Mouse (Mus musculus) heart, embryonic 10.5 days (tissue): ENCODE measurements at regions not wholly inside any gene's neighbourhood (a gene's known extent, or its start where the extent isn't known, plus 50 kb on each side); places are given as distances from the start of the nearest gene placed in this dataset.

Experiments used
- DNase-seq: peaks from one replicate; pipeline ENCODE4 v3.0.0-alpha.2; 2017; ENCODE audit warnings: low spot score
- H3K27ac ChIP-seq: fragments of 300-500 bp; sonication (generic); 2 replicates; pipeline ENCODE4 v1.5.1; 2016; ENCODE audit warnings: mild to moderate bottlenecking
- H3K27me3 ChIP-seq: fragments of 300-500 bp; sonication (generic); 2 replicates; pipeline ENCODE4 v1.6.1; 2016; ENCODE audit warnings: mild to moderate bottlenecking; ENCODE audit not compliant: poor library complexity, insufficient read depth, severe bottlenecking
- H3K36me3 ChIP-seq: fragments of 300-500 bp; sonication (generic); 2 replicates; pipeline ENCODE4 v1.6.1; 2016; ENCODE audit warnings: mild to moderate bottlenecking, moderate library complexity
- H3K4me1 ChIP-seq: fragments of 300-500 bp; sonication (generic); 2 replicates; pipeline ENCODE4 v1.6.1; 2016; ENCODE audit warnings: mild to moderate bottlenecking
- H3K4me3 ChIP-seq: fragments of 300-500 bp; sonication (generic); 2 replicates; pipeline ENCODE4 v1.5.1; 2016; ENCODE audit warnings: mild to moderate bottlenecking, moderate library complexity
- H3K9me3 ChIP-seq: fragments of 300-500 bp; sonication (generic); 2 replicates; pipeline ENCODE4 v1.6.1; 2016; ENCODE audit warnings: mild to moderate bottlenecking, moderate library complexity
- WGBS: fragments of 180-500 bp; shearing (Covaris S2); methylation state at CpG from one replicate; pipeline ENCODE4 v1.1.7; 2016; 5-methylcytosine and 5-hydroxymethylcytosine counted together

DNA sequence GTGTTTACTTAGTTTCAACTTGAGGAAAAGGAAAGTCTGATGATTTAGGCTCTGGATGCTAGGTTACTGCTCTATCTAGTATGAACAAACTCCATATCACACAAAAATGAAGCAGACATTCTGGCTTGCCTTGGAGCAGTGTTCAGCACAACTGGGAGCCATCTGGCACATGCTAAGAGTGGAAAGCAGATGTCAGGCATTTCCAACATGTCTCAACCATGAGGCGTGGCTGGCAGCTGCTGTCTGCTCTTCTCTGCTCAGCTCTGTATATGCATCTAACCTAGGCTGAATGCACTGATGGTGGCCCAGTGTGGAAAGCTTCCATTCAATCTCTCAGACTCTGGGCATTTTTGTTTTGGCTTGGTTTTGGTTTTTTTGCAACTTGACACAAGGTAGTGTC is 493.0 kb upstream of the Hs6st1 start:
- Histone ChIP-seq H3K27ac (no peak overlapping the region), H3K9me3 (no peaks in the 10 kb centered on the region), H3K36me3 (no peaks in the 10 kb centered on the region), H3K27me3 (no peaks in the 10 kb centered on the region), H3K4me1 (no peaks in the 10 kb centered on the region), H3K4me3 (no peak overlapping the region)
- no peak for DNase-seq
- WGBS: 72% methylated on average over 1 of the region's 1 CpGs

- H3K27ac ChIP-seq: no peak overlapping the region
- no peak overlapping the region for H3K4me3 ChIP-seq
- no peaks in the 10 kb centered on the region for H3K9me3 ChIP-seq
- WGBS: 70% methylated on average over 3 of the region's 3 CpGs
- DNase-seq: no peak
- H3K27me3 ChIP-seq: no peaks in the 10 kb centered on the region
- H3K36me3 ChIP-seq: no peaks in the 10 kb centered on the region
- no peaks in the 10 kb centered on the region for H3K4me1 ChIP-seq
These were observed 488.8 kb upstream of the Hs6st1 start for GRCm38 (mm10) chr1:35579392-35579791.

- H3K27me3 ChIP-seq: no peaks in the 10 kb centered on the region
- no peak overlapping the region for H3K4me3 ChIP-seq
- no peak overlapping the region for H3K27ac ChIP-seq
- no peaks in the 10 kb centered on the region for H3K9me3 ChIP-seq
- H3K36me3 ChIP-seq: no peaks in the 10 kb centered on the region
- H3K4me1 ChIP-seq: no peaks in the 10 kb centered on the region
- 63% methylated on average over 4 of the region's 4 CpGs for WGBS
- no peak for DNase-seq
These were observed 488.2 kb upstream of the Hs6st1 start for GRCm38 (mm10) chr1:35579992-35580391.

- H3K27ac ChIP-seq: no peak overlapping the region
- H3K4me1 ChIP-seq: no peaks in the 10 kb centered on the region
- no peaks in the 10 kb centered on the region for H3K36me3 ChIP-seq
- no peaks in the 10 kb centered on the region for H3K9me3 ChIP-seq
- DNase-seq: no peak
- no peaks in the 10 kb centered on the region for H3K27me3 ChIP-seq
- 72% methylated on average over 3 of the region's 3 CpGs for WGBS
- no peak overlapping the region for H3K4me3 ChIP-seq
These were observed 487.7 kb upstream of the Hs6st1 start for GRCm38 (mm10) chr1:35580474-35580873.

- WGBS: 73% methylated on average over 2 of the region's 2 CpGs
- no peak for DNase-seq
These were observed 480.3 kb upstream of the Hs6st1 start for GRCm38 (mm10) chr1:35587900-35588299.

GRCm38 (mm10) chr1:35588939-35589338 is 479.3 kb upstream of the Hs6st1 start:
- H3K4me1 ChIP-seq: no peaks in the 10 kb centered on the region
- no peaks in the 10 kb centered on the region for H3K9me3 ChIP-seq
- H3K27me3 ChIP-seq: no peaks in the 10 kb centered on the region
- no peak for DNase-seq
- H3K4me3 ChIP-seq: no peak overlapping the region
- H3K36me3 ChIP-seq: no peaks in the 10 kb centered on the region
- no peak overlapping the region for H3K27ac ChIP-seq
- WGBS: 61% methylated on average over 3 of the region's 3 CpGs

More at GRCm38 (mm10) chr1:35587900-35588299, 480.3 kb upstream of the Hs6st1 start:
- Histone ChIP-seq H3K27ac (no peak overlapping the region), H3K36me3 (no peaks in the 10 kb centered on the region), H3K9me3 (no peaks in the 10 kb centered on the region), H3K27me3 (no peaks in the 10 kb centered on the region), H3K4me3 (no peak overlapping the region), H3K4me1 (no peaks in the 10 kb centered on the region)

DNA sequence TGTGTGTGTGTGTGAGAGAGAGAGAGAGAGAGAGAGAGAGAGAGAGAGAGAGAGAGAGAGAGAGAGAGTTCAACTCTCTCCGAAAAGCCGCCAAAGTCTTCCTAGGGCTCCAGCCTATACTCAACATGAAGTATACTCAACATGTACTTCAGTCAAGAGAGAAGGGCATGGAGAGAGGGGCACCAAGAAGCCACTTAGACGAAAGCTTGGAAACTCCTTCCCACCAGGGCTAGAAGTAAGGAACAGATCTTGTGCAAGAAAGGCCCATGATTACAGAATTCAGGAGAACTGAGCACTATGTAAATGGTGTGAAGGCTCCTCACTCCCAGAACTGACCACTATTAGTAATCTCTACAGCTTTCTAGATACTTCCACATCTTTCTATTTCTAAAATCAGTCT is 467.4 kb upstream of the Hs6st1 start:
- no peaks in the 10 kb centered on the region for H3K36me3 ChIP-seq
- DNase-seq: no peak
- H3K4me3 ChIP-seq: no peak overlapping the region
- no peaks in the 10 kb centered on the region for H3K9me3 ChIP-seq
- WGBS: 74% methylated on average over 3 of the region's 3 CpGs
- no peaks in the 10 kb centered on the region for H3K27me3 ChIP-seq
- H3K4me1 ChIP-seq: no peaks in the 10 kb centered on the region
- H3K27ac ChIP-seq: no peak overlapping the region

DNA sequence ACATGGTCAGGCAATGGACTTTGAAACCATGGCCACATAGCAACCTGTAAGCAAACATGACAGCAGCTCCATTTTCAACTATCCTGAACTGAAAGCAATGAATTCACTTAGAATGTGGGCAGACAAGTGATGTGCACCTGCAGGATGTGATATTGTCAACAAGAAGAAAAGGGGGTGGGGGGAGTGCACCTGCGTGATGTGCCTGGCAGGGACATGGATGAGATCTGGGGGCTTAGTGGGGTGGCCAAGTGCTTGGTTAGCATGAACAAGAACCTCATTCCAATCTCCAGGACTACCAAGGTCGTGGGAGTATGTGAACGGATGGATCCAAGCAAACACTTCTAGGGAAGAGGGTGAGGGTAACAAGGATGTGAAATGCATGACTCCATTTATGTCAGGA is 453.1 kb upstream of the Hs6st1 start:
- H3K36me3 ChIP-seq: no peaks in the 10 kb centered on the region

GRCm38 (mm10) chr1:35619476-35619875 is 448.7 kb upstream of the Hs6st1 start:
- DNase-seq: no peak
- 62% methylated on average over 4 of the region's 4 CpGs for WGBS
- Histone ChIP-seq H3K36me3 (no peaks in the 10 kb centered on the region), H3K27ac (no peak overlapping the region), H3K4me3 (no peak overlapping the region), H3K4me1 (no peaks in the 10 kb centered on the region), H3K9me3 (no peaks in the 10 kb centered on the region), H3K27me3 (no peaks in the 10 kb centered on the region)

More for the DNA sequence above, 453.1 kb upstream of the Hs6st1 start:
- WGBS: 68% methylated on average over 3 of the region's 3 CpGs
- no peak overlapping the region for H3K27ac ChIP-seq
- no peaks in the 10 kb centered on the region for H3K9me3 ChIP-seq
- no peak for DNase-seq
- H3K4me3 ChIP-seq: no peak overlapping the region
- no peaks in the 10 kb centered on the region for H3K4me1 ChIP-seq
- no peaks in the 10 kb centered on the region for H3K27me3 ChIP-seq

GRCm38 (mm10) chr1:35642595-35642994 is 425.6 kb upstream of the Hs6st1 start:
- WGBS: 25% methylated on average over 7 of the region's 7 CpGs
- no peak for DNase-seq
- Histone ChIP-seq H3K27me3 (no peaks in the 10 kb centered on the region), H3K4me1 (peaks cover 4% of the 10 kb centered on the region; the same call in 1 of the 2 replicates), H3K4me3 (no peak overlapping the region), H3K27ac (no peak overlapping the region), H3K9me3 (no peaks in the 10 kb centered on the region), H3K36me3 (no peaks in the 10 kb centered on the region)

- no peak overlapping the region for H3K27ac ChIP-seq
- H3K4me3 ChIP-seq: no peak overlapping the region
- H3K27me3 ChIP-seq: no peaks in the 10 kb centered on the region
- 77% methylated on average over 13 of the region's 13 CpGs for WGBS
- H3K4me1 ChIP-seq: no peaks in the 10 kb centered on the region
- no peak for DNase-seq
- H3K36me3 ChIP-seq: no peaks in the 10 kb centered on the region
- H3K9me3 ChIP-seq: no peaks in the 10 kb centered on the region
These were observed 414.9 kb upstream of the Hs6st1 start for GRCm38 (mm10) chr1:35653119-35653956.

DNA sequence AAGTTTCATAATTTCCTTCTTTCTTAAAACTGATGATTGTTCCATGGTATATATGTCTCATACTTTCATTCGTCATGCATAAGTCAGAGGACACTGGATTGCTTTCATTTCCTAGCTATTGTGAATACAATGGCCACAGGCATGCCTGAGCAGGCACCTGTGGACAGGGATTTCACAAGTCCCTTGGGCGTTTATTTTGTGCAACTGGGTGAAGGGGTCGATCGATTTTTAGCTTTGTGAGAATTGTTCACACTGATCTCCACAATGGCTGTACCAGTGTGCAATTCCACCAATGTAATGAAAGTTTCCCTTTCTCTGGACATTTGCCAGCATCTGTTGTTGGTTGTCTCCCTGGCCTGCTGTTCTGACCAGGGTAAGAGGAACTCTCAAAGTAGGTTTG is 405.2 kb upstream of the Hs6st1 start:
- Histone ChIP-seq H3K4me1 (no peaks in the 10 kb centered on the region), H3K36me3 (no peaks in the 10 kb centered on the region), H3K27me3 (no peaks in the 10 kb centered on the region), H3K27ac (no peak overlapping the region), H3K4me3 (no peak overlapping the region), H3K9me3 (no peaks in the 10 kb centered on the region)
- WGBS: 84% methylated on average over 4 of the region's 4 CpGs
- DNase-seq: no peak

DNA sequence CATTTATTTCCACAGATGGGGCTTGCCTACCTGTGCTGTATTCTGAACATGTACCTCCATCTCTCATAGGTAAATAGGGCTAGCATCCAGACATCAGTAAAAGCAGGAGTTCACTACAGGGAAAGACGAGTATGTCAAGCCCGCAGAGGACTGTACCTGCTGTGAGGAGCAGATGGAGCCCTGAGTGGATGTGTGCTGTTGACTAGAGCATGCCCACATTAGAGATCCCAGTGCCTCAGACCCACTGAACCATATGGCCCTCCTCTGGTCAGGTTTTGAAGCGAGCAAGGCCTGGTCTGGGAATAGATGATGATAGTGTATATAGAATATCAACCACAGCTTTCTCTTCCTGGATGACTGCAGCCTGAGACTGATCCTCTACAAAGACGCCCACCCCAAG is 394.7 kb upstream of the Hs6st1 start:
- no peaks in the 10 kb centered on the region for H3K27me3 ChIP-seq
- no peak overlapping the region for H3K4me3 ChIP-seq
- no peaks in the 10 kb centered on the region for H3K36me3 ChIP-seq
- 84% methylated on average over 4 of the region's 4 CpGs for WGBS
- no peak overlapping the region for H3K27ac ChIP-seq
- H3K9me3 ChIP-seq: no peaks in the 10 kb centered on the region
- DNase-seq: no peak
- H3K4me1 ChIP-seq: no peaks in the 10 kb centered on the region

GRCm38 (mm10) chr1:35673992-35674391 is 394.2 kb upstream of the Hs6st1 start:
- H3K36me3 ChIP-seq: no peaks in the 10 kb centered on the region
- no peak for DNase-seq
- no peaks in the 10 kb centered on the region for H3K27me3 ChIP-seq
- H3K4me1 ChIP-seq: no peaks in the 10 kb centered on the region
- H3K9me3 ChIP-seq: no peaks in the 10 kb centered on the region
- H3K4me3 ChIP-seq: no peak overlapping the region
- H3K27ac ChIP-seq: no peak overlapping the region
- 62% methylated on average over 1 of the region's 1 CpGs for WGBS
